Mouse (Mus musculus) gastrocnemius, postnatal 36 days (tissue): ENCODE results near the gene Gpr39. TPM values are rescaled to one million over a fixed set of nuclear protein-coding genes. Genes with fewer than 3 reads are reported as not detected.
"Not testable (repeated sequence)": the region's sequence is repeated elsewhere in the genome, so short reads cannot be mapped to it uniquely, and the experiment has no call there.

Source experiments
- DNase-seq, 2 experiments: peaks; one replicate each; pipeline ENCODE4 v3.0.0; 2022
- intact Hi-C: fragments of 180-260 bp; cut with DNase I; formaldehyde crosslinking; loops from one replicate; pipeline ENCODE4 v1.15.1; 2025
- long read RNA-seq, 2 experiments: library from polyadenylated mRNA; stranded (forward); transcript quantifications; one replicate each; pipeline ENCODE4 v2.0.0; 2021
- total RNA-seq, 2 experiments: library from RNA; stranded (reverse); gene quantifications; 2 replicates each; pipeline ENCODE4 v1.2.3; 2021

Gpr39 gene
- total RNA-seq: not detected
- long read RNA-seq, experiment 1: 0 reads
- long read RNA-seq, experiment 2: 0 reads

DNA sequence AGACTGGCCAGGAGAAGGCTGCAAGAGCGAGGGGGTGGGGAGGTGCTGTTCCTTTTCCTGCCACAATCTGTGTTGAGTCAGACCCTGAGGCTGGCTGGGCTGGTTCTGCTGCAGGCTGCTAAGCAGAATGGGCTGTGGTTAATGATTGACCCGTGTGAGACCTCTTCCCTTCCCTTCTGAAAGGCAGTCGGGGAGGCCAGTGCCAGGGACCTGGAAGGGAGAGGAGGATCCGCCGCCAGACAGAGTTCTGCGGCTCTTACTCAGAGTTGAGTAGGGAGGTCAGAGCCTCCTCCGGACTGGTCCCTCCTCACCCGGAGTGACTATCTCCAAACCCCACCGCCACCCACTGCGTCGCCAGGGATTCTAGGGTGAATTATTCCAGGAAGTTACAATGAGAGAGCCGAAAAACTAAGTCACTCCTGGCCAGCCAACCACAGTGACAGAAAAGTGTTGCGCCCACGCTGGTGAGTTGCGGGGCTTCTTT, at the start of gene Gpr39:
TSS of gene Gpr39 (plus strand) at position 206 of the 484 bp plus-strand sequence.
- peak in 1 of 2 experiments; percentile 15 for DNase-seq
- intact Hi-C loops: no loop called here

DNA sequence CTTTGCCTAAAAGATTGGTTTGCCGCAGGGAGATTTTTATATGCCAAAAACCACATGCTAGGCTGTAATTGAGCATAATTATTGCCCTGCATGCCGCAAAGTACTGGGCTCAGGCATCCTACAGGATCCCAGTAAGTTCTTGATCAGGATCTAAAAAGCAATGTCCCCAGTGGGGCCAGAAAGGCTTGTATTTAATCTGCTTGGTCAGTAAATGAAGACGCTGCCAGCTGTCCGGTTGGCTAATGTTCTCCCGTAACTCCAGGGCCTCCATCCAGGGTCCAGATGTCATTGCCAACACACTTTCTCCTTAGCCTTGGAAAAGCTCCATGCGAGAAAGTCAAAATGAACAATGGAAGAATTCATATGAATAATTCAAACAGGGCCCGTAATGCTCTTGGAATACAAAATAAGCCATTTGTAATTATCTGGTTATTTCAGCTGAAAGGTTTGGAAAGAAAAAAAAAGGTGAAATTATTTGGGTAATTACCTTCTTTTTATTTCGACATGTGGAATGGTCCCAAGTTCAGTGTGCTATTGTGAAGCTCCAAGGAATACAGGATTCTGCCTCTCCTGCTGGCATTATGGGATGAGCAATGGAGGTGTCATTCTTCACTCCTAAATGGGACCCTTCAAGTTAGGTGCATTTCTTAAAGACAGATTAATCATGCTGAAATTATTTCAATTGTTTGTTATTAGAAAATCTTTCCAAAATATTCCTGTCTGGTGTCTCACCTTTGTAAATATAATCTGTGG, 37.1 kb upstream of the Gpr39 start:
- DNase-seq: peak; percentile 8 to 22
- intact Hi-C loops: no loop called here

DNA sequence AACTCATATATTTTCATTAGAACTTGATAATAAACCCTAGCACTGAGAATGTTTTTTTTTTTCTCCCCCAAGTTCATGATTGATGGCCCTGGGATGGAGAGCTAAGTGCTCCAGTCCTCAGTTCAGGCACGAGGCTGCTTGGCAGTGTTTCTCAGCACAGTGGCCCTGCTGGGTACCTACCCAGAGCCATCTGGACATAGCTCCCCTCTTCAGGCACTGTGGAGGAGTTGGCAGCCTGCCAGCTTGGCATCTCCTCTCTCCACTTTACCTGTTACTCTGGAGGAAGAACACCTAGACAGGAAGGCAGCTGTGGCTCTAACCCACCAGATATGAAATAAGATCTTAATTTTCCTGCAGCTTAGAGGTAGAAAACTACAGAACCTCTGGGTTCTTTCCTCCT, 33.2 kb upstream of the Gpr39 start:
- DNase-seq: no peak
- intact Hi-C loops: no loop called here

DNA sequence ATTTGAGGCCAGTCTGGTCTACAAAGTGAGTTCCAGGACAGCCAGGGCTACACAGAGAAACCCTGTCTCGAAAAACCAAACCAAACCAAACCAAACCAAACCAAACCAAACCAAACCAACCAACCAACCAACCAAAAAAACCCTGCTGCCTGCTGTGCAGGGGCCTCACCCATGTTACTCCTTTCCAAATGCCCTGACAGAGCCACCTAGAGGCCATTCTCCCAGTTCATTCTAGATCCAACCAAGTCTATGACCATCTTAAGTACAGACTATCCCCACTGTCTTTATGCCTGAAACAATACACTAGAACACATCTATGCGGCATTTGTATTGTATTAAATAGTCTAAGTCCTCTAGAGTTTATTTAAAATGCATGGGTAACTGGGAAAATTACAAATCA, 30.0 kb upstream of the Gpr39 start:
- DNase-seq, intact Hi-C loops: not testable (repeated sequence)

DNA sequence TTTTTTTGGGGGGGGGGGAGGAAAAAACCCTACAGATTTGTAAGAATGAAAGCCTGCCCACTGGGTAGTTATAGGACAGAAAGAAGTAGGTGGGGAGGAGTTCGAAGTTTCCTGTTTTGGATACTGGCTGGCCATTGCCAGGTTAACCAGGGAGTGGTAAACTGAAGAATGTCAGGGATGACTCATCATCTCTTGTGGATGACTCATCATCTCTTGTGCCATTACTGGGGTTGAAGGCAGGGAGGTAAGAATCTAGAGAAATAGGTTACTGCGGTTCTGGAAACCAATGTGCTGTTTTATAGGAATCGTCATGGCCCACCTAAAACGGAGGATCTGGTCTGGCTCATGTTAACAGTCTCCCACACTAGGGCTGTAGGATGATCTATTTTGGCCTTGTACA, 28.8 kb upstream of the Gpr39 start:
- intact Hi-C loops: no loop called here
- no peak for DNase-seq

DNA sequence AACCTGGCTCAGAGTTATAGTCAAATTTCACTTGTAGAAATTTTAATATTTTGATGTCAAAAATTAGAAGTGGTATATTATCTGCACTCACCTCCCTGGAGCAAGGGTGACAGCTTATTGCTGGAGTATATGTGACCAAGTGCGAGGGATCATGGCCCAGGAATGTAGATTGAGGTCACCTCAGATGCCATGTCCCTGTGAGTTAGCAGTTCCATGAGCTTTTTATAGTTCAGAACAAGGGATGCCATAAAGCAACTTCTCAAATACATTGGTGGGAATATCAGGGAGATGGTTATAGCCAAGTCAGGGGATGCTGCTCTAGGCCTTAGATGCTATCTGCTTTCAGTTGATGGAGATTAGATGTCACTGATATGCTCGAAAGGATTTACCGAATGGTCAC, 27.7 kb upstream of the Gpr39 start:
- DNase-seq: no peak
- intact Hi-C loops: no loop called here

DNA sequence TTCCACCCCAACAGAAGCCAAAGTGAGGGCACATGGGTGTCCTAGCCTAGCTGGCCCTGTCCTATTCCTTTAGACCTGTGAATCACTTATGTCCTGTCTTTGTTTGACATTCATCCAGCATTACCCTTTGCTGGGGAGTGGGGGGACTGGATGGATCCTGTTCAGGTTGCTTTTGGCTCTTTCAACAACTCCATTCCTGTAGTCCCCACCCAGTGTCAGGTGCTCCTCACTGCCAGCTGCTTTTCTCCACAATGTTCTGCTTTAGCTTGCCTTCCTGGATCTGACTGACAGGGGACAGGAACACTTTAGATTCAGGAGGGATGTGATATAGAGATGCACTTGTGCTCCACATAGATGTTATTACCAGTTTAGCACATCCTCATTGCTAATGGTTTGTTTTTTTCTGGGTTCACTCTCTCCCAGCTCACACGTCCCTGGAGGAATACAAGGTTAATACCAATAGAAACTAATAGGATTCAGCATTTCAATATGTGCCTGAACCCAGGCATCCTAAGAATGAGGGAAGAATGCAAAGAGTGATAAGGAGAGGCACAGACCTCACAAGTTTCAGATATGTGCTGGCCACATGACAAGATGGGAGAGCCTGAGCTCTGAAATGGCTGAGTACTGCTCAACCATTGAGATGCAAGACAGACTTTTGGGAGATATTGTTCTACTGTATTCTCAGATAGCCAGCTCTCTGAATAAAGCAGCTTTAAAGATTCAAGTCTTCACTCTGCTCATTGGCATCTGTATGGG, 23.8 kb upstream of the Gpr39 start:
- DNase-seq: no peak

DNA sequence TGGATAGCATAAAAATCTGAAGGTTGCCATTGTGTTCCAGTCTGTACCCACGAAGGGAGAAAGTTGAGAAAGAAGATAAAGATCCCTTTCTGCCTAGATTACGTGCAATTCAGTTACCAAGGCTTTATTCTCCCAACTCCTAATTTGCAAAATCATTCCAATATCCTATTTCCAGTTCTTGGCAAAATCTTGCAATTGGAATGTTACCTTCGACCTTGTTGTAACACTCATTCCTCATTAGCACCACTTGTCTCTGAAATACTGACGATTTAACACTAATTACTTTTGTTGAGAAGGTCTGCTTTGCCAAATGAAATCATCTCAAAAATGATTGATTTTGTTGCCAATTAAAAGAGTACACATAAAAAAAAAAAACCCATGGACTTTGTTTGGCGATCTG, 19.4 kb upstream of the Gpr39 start:
- DNase-seq: no peak
- intact Hi-C loops: no loop called here

More for the DNA sequence above, 23.8 kb upstream of the Gpr39 start:
- intact Hi-C loops: no loop called here

DNA sequence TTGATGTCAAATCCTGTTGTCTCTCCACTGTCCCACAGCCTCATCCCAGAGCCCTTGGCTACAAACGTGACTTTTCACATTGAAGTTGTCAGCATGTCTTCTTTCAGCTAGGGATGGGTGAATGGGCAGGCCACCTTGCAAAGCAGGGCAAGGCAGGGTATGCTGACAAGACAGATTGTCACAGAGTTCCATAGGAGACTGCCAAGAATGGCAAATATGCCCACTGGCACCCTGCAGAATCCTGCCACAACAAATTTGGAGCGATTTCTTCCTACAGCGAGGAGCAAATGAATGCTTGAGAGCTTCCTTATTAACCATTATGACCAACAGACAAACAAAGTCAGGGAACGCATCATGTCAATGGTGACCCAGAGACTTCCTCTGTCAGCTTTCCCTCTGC, 16.6 kb upstream of the Gpr39 start:
- intact Hi-C loops: no loop called here

DNA sequence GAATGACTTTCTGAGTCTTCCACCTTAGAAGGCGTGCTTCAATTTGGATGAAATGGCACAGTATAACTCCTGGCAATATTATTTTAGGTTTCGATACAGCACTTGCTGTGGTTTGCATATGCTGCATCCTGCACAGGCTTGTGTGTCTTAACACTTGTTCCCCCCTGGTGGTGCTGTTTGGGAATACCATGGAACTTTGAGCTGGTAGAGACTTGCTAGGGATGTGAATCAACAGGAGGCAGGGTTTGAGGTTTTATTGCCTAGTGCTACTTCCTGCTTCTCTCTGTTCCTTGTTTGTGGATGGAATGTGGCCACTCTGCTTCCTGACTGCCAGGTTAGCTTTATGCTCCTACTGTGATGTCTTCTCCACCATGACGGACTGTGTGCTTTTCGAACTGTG, 15.9 kb upstream of the Gpr39 start:
- intact Hi-C loops: no loop called here
- DNase-seq: no peak

More for the DNA sequence above, 16.6 kb upstream of the Gpr39 start:
- no peak for DNase-seq

DNA sequence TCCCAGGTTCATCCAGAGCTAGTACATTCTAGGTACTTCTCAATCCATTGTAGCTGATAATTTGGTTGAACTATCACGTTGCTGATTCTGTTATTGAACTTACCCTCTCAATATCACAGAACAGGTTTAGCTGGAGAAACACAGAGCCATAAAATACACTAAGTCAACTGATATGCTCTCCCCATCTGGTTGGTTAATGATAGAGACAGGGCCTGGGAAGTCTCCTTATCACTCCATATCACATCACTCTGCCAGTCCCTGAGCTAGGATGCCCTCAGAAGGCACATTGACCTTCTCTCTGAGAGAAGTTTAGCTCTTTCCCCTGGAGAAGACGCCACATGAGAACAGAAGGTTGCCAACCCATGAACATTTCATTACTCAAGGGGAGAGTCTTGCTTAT, 14.7 kb upstream of the Gpr39 start:
- intact Hi-C loops: no loop called here
- no peak for DNase-seq

DNA sequence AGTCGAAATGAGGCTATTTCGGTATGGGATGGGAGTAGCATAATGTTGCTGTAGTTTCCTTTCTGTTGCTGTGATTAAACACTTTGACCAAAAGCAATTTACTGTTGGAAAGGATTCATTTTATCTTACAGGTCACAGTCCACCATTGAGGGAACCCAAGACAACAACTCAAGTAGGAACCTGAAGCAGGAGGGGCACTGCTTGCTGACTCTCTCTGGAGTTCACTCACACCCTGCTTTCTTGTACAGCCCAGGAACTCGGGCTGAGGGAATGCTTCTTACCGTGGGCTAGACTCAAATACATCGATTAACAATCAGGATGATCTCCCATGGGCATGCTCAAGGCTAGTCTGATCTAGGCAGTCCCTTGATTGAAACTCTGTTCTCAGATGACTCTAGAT, 14.1 kb upstream of the Gpr39 start:
- no peak for DNase-seq
- intact Hi-C loops: no loop called here

DNA sequence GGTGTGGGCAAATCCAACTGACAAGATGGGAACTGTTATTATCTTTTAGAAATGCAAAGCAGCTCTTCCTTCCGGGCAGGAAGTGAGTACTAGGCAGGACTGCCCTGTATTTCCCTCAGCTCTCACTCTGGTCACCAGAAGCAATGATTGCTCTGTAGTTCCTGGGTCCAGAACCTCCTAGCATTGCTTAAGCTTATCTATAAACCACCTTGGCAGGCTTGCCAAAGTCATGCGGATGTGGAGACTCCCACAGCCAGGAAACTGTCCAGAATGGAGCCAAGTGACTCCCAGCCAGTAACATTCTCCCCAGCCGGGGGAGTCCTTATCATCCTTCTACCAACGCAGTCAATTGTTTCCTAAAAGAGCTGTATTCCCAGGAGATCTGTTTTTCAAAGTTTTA, 13.7 kb upstream of the Gpr39 start:
- no peak for DNase-seq
- intact Hi-C loops: no loop called here

DNA sequence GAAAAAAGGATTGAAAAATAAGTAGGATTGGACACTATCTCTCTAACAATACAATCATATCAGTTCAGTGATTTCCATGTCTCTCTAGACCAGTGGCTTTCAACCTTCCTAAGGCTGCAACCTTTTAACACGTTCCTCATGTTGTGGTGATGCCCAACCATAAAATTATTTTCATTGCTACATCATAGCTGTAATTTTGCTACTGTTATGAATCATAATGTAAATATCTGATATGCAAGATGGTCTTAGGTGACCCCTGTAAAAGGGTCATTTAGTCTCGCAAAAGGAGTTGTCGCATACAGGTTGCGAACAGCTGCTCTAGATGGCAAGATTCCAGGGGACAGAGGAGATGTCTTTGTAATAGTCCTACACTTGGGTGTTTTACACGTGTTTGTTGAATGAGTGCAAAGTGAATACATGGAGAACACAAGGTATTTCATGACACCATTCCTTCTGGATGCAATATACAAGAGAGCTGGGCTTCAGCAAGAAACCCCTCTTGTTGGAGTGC, 11.6 kb upstream of the Gpr39 start:
- intact Hi-C loops: no loop called here

DNA sequence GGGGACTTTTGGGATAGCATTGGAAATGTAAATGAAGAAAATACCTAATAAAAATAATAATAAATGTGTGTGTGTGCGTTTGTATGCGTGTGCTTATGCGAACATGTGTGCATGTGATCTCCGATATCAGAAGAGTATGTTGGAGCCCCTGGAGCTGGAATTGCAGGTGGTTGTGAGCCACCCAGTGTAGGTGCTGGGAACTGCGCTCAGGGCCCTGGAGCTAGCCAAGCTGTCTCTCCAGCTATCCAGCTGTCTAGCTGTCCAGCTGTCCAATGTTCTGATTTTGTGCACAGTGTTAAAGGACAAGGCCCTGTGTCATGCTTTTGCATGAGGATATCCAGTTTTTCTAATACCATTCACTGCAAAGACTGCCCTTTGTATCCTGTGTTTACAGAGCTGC, 7.8 kb upstream of the Gpr39 start:
- intact Hi-C loops: no loop called here
- DNase-seq: no peak

More for the DNA sequence above, 11.6 kb upstream of the Gpr39 start:
- DNase-seq: no peak

DNA sequence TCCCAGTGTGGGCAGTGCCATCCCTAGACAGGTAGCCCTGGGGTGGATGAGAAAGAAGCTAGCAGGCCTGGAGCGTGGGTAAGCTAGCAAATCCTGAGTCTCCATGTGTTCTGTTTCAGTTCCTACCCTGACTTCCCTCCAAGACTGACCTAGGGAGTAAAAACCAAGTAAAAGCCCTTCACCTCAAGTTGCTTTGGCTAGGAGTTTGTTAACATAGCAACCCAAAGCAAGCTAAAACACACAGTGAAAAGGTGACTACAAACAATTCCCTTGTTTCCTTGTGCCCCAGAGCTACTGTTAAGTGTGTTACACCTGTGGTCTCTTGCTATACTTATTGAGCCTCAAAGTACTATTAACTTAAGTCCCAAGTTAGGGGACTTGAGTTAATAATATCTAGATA, 1.6 kb upstream of the Gpr39 start:
- intact Hi-C loops: no loop called here
- no peak for DNase-seq

DNA sequence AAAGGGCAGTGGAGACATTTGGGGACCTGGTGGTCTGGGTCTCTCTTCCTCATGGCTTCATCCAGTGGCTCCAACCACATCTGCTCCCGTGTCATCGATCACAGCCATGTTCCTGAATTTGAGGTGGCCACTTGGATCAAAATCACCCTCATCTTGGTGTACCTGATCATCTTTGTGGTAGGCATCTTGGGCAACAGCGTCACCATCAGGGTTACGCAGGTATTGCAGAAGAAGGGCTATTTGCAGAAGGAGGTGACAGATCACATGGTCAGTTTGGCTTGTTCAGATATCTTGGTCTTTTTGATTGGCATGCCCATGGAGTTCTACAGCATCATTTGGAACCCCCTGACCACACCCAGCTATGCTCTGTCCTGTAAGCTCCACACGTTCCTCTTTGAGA, 491 bp downstream of the Gpr39 start:
- no peak for DNase-seq
- intact Hi-C loops: no loop called here

DNA sequence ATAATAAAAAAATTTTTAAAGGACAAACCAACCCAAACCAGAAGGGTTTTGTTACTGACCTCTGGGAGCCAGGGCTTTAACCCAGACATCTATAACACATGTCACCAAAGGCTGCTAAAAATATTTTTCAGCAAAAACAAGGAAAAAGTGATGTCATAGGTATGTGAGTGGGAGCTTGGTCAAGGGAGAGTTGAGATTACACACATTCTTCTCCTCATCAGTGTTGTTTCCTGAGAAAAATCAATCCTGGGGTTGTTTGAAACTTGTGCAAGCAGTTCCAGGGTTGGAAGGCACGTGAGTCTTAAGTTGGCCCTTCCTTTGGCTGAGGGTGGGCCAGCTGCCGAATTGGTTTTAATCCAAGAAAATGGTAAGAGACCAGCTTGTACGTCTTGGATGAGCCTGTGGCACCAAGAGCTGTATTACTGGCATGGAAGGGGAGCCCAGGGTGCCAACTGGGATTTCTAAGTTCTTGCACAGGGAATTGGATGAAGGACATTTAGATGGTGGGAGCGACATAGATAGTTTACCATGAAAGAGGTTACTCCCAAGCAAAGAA, 2.8 kb downstream of the Gpr39 start:
- no peak for DNase-seq
- intact Hi-C loops: no loop called here

DNA sequence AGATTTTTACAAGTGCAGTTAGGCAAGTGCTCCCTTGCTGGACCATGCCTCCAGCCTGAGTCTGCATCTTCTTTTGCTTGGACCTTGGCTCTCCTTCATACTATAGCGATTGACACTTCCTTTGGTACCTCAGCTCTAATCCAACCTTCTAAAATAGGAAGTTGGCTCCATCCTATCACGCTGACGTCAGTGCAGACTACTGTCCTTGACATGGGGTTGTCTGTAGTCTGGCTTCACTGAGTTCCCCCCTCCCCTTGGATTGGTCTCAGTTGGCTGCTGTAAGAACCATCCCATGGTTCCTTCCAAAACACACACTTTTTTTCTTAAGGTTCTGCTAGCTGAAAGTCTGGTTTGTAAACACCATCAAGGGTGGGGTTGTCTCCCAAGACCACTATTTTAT, 7.6 kb downstream of the Gpr39 start:
- no peak for DNase-seq
- intact Hi-C loops: no loop called here

DNA sequence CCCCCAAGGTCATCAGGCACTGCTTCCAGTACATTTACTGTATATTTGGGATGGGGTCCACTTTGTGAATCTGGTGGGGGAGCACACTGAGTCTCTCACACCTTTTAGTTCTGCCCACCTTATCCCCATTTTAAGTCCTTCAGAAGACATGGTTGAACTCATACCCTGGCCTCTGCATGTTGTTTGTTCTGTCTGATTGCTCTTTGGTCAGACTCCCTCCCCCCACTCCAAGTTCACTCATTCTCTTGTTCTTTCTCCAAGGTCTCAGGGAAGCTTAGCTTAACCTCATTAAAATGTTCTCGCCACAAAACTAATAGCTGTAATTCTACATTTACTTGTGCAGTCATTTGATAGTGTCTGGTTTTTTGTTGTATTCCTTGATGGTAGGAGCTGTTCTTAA, 8.5 kb downstream of the Gpr39 start:
- intact Hi-C loops: no loop called here
- DNase-seq: no peak

DNA sequence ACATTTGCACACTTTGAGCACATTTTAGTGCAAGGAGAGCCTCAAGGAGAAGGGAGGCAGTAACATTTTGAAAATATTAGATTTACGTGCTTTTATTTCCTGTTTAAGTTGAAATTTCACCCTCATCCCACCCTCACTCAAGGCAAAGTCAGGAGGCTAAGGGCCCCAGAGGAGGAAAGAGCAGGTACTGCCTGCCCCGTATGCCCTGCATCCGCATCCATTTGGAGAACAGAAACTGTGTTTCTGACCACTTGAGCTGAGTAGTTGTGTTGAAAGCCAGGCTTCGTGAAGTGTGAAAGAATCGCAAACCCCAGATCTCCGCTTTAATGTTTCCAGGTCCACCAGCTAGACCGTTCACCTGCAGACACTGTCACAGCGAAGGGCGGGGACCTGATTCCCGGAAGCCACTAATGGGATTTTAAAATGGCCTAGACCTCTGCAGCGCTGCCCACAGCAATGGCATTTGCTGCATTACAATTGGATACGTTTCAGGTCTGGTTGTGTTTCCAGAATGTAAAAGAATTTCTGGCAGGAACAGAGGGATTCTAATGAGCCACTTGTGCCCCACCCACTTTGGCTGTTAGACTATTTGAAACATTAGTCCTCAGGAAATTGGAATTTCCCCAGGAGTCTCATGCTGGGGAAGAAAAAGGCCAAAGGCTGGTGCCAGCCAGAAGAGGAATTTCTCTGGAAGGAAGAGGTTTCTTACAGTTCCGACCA, 11.1 kb downstream of the Gpr39 start:
- DNase-seq: no peak
- intact Hi-C loops: no loop called here
